Mouse (Mus musculus): Measurements from ENCODE around the gene Mnat1.

DNA sequence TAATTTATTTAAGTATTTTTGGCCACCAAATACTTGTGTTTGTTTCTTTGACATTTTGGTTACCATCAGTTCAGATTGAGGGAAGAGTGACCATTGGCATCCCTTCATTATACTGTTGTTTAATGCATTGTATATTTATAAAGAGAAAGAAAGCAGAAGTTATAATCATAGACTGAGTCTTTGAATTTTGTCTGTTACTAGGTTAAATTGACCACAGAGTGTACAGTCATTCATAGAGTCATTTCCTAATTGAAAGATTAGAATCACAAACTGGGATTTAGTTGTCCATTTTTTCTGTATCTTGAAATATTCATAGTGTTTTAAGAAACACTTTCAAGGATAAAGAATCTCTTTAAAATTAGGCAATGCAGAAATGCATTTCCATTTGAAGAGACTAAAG is 108.0 kb downstream of the Mnat1 start:
- no peak for TF ChIP-seq E2F4 (IDR thresholded peaks at IDR 0.05; ENCODE audit: insufficient replicate concordance, low read depth, low read length)
- no peak for TF ChIP-seq POLR2A (IDR thresholded peaks at IDR 0.05; ENCODE audit: low read depth, low read length)
- TF ChIP-seq CTCF (conservative IDR thresholded peaks at IDR 0.05 in 1 of 2, IDR thresholded peaks at IDR 0.05 in 1 of 2; ENCODE audit: low read depth in 2 of 2, low read length in 2 of 2), result no peak
- TF ChIP-seq TCF12 (IDR thresholded peaks at IDR 0.05; ENCODE audit: low read depth, low read length), result no peak
- no peak for TF ChIP-seq EP300 (IDR thresholded peaks at IDR 0.05; ENCODE audit: low read length)
- TF ChIP-seq CHD2 (IDR thresholded peaks at IDR 0.05; ENCODE audit: low read length), result no peak
- TF ChIP-seq SMC3 (IDR thresholded peaks at IDR 0.05; ENCODE audit: low read depth, low read length), result no peak
- no peak for TF ChIP-seq MYC (IDR thresholded peaks at IDR 0.05; ENCODE audit: low read depth, low read length)
- TF ChIP-seq POLR2AphosphoS2 (IDR thresholded peaks at IDR 0.05; ENCODE audit: low read depth, low read length), result no peak
- no peak for TF ChIP-seq SIN3A (IDR thresholded peaks at IDR 0.05; ENCODE audit: low read length)
- TF ChIP-seq HCFC1 (IDR thresholded peaks at IDR 0.05; ENCODE audit: low read depth, low read length), result no peak
- no peak for TF ChIP-seq JUND (conservative IDR thresholded peaks at IDR 0.05; ENCODE audit: low read depth, low read length)
